ENCODE assay signal across 15 mouse cellular contexts in genomic region chr10:43549411-43549810, GRCm38 (mm10). TPM values are rescaled to one million over a fixed set of nuclear protein-coding genes. Genes with fewer than 3 reads are reported as not detected.
A peak's percentile ranks its signal among the peaks of the same experiment; 100 is the strongest.
DNase-seq lines count a peak whose midpoint lies in the region; ATAC-seq and TF ChIP-seq lines count a peak whose summit lies in the region.
"Had no signal": no experiment of that assay in that cellular context is flagged by ENCODE, and none has a peak within 500 bp of the region (broad histone marks: within the 10 kb centered on the region; RNA-seq: fewer than 3 reads in every experiment).

No protein-coding gene starts in this region.

- H3K4me1 ChIP-seq in kidney, postnatal 0 days (replicated peaks; ENCODE audit: insufficient read depth, low read length): no peaks in the 10 kb centered on the region
- H3K4me1 ChIP-seq in kidney, embryonic 15.5 days: peaks cover 9% of the 10 kb centered on the region
- no peaks in the 10 kb centered on the region for H3K4me1 ChIP-seq in stomach, postnatal 0 days (replicated peaks; ENCODE audit: control insufficient read depth, insufficient read depth)
- H3K4me1 ChIP-seq in intestine, embryonic 16.5 days (ENCODE audit: control insufficient read depth, insufficient read depth, low read length): no peaks in the 10 kb centered on the region
- H3K4me1 ChIP-seq: stomach, embryonic 15.5 days had no signal

- H3K9me3 ChIP-seq in kidney, postnatal 0 days (replicated peaks; ENCODE audit: low read length): no peaks in the 10 kb centered on the region
- H3K9me3 ChIP-seq in kidney, embryonic 15.5 days (replicated peaks): no peaks in the 10 kb centered on the region
- H3K9me3 ChIP-seq in stomach, postnatal 0 days (ENCODE audit: control insufficient read depth, low read length): no peaks in the 10 kb centered on the region
- H3K9me3 ChIP-seq in intestine, embryonic 16.5 days (ENCODE audit: control insufficient read depth, low read length): no peaks in the 10 kb centered on the region
- H3K9me3 ChIP-seq: midbrain, embryonic 12.5 days; stomach, embryonic 15.5 days had no signal

- TF ChIP-seq CTCF in kidney, postnatal 0 days (IDR thresholded peaks at IDR 0.05; ENCODE audit: low read depth): peak; percentile 50; the same call in 1 of the 2 replicates
- peak; percentile 16; the same call in 1 of the 2 replicates for TF ChIP-seq CTCF in brain, embryonic 14.5 days (IDR thresholded peaks at IDR 0.05; ENCODE audit: borderline replicate concordance, extremely low read depth, insufficient read depth, insufficient read length)
- TF ChIP-seq CTCF in stomach, postnatal 0 days (IDR thresholded peaks at IDR 0.05; ENCODE audit: low read depth): peak; percentile 61

- no peak for TF ChIP-seq EP300 in stomach, postnatal 0 days (optimal IDR thresholded peaks at IDR 0.05)

- H3K36me3 ChIP-seq in kidney, postnatal 0 days (ENCODE audit: insufficient read depth, low read length): no peaks in the 10 kb centered on the region
- H3K36me3 ChIP-seq in kidney, embryonic 15.5 days: no peaks in the 10 kb centered on the region
- no peaks in the 10 kb centered on the region for H3K36me3 ChIP-seq in stomach, postnatal 0 days (ENCODE audit: control insufficient read depth, insufficient read depth, low read length)
- no peaks in the 10 kb centered on the region for H3K36me3 ChIP-seq in intestine, embryonic 16.5 days (ENCODE audit: control insufficient read depth, insufficient read depth, low read length)
- H3K36me3 ChIP-seq: midbrain, embryonic 12.5 days; neural tube, embryonic 13.5 days; stomach, embryonic 15.5 days had no signal

- ATAC-seq in kidney, postnatal 0 days (replicated peaks; ENCODE audit: low FRiP score, low read depth): no peak
- no peak for ATAC-seq in kidney, embryonic 15.5 days (replicated peaks; ENCODE audit: low FRiP score)
- no peak for ATAC-seq in stomach, postnatal 0 days (ENCODE audit: low FRiP score, low TSS enrichment)
- no peak for ATAC-seq in intestine, embryonic 16.5 days
- ATAC-seq: hindbrain, embryonic 16.5 days had no signal

- WGBS in kidney, postnatal 0 days: 70% methylated on average over 5 of the region's 5 CpGs
- WGBS in kidney, embryonic 15.5 days: 58% methylated on average over 5 of the region's 5 CpGs
- WGBS in stomach, postnatal 0 days: 52% methylated on average over 5 of the region's 5 CpGs
- 57% methylated on average over 5 of the region's 5 CpGs for WGBS in intestine, embryonic 16.5 days

- no peak overlapping the region for H3K4me2 ChIP-seq in kidney, postnatal 0 days (ENCODE audit: low read length)
- no peak overlapping the region for H3K4me2 ChIP-seq in kidney, embryonic 15.5 days
- no peak overlapping the region for H3K4me2 ChIP-seq in stomach, postnatal 0 days (replicated peaks; ENCODE audit: low read depth)
- no peak overlapping the region for H3K4me2 ChIP-seq in intestine, embryonic 16.5 days (ENCODE audit: low read depth, low read length)
- H3K4me2 ChIP-seq: heart, embryonic 11.5 days; midbrain, embryonic 12.5 days; neural tube, embryonic 13.5 days; stomach, embryonic 15.5 days had no signal

- H3K27me3 ChIP-seq in kidney, postnatal 0 days (ENCODE audit: insufficient read depth, low read length): no peaks in the 10 kb centered on the region
- no peaks in the 10 kb centered on the region for H3K27me3 ChIP-seq in kidney, embryonic 15.5 days
- no peaks in the 10 kb centered on the region for H3K27me3 ChIP-seq in stomach, postnatal 0 days (ENCODE audit: control insufficient read depth, insufficient read depth, low read length)
- no peaks in the 10 kb centered on the region for H3K27me3 ChIP-seq in intestine, embryonic 16.5 days (replicated peaks; ENCODE audit: control insufficient read depth, insufficient read depth, low read length)
- H3K27me3 ChIP-seq: midbrain, embryonic 12.5 days; neural tube, embryonic 13.5 days; stomach, embryonic 15.5 days had no signal

- H3K27ac ChIP-seq in kidney, postnatal 0 days: no peak overlapping the region
- no peak overlapping the region for H3K27ac ChIP-seq in kidney, embryonic 15.5 days
- no peak overlapping the region for H3K27ac ChIP-seq in stomach, postnatal 0 days (replicated peaks)
- no peak overlapping the region for H3K27ac ChIP-seq in intestine, embryonic 16.5 days (ENCODE audit: low read length)
- H3K27ac ChIP-seq: midbrain, embryonic 12.5 days; neural tube, embryonic 13.5 days; stomach, embryonic 15.5 days had no signal

- no peak for DNase-seq in kidney, postnatal 0 days (ENCODE audit: low spot score)
- DNase-seq in thymus, postnatal 14 days: peak; percentile 13
- DNase-seq in thymus, postnatal 10 days (ENCODE audit: low spot score in 2 of 2): no peak
- no peak for DNase-seq in brain, embryonic 14.5 days (ENCODE audit: low read depth)
- DNase-seq in stomach, postnatal 0 days (ENCODE audit: low spot score): peak; percentile 45
- no peak for DNase-seq in heart, adult 11 months
- DNase-seq: adrenal gland, adult 8-10 months; cerebellum, adult 11 months had no signal

- no peak for TF ChIP-seq POLR2A in brain, embryonic 14.5 days (IDR thresholded peaks at IDR 0.05; ENCODE audit: borderline replicate concordance, extremely low read depth, insufficient read depth, insufficient read length, poor library complexity, severe bottlenecking)

- no peak overlapping the region for H3K9ac ChIP-seq in kidney, postnatal 0 days (ENCODE audit: low read depth, low read length)
- H3K9ac ChIP-seq in kidney, embryonic 15.5 days: no peak overlapping the region
- no peak overlapping the region for H3K9ac ChIP-seq in stomach, postnatal 0 days (ENCODE audit: low read length)
- no peak overlapping the region for H3K9ac ChIP-seq in intestine, embryonic 16.5 days (ENCODE audit: low read depth, low read length)
- H3K9ac ChIP-seq: midbrain, embryonic 12.5 days; neural tube, embryonic 13.5 days; stomach, embryonic 15.5 days had no signal

- no peak overlapping the region for H3K4me3 ChIP-seq in kidney, postnatal 0 days (replicated peaks; ENCODE audit: low read depth, low read length)
- H3K4me3 ChIP-seq in kidney, embryonic 15.5 days (replicated peaks): no peak overlapping the region
- no peak overlapping the region for H3K4me3 ChIP-seq in stomach, postnatal 0 days (ENCODE audit: low read depth, low read length)
- no peak overlapping the region for H3K4me3 ChIP-seq in intestine, embryonic 16.5 days (ENCODE audit: low read length)
- H3K4me3 ChIP-seq: midbrain, embryonic 12.5 days; neural tube, embryonic 13.5 days; stomach, embryonic 15.5 days had no signal

RNA-seq across cellular contexts. Expression of gene 1700021F05Rik, which starts 8.6 kb away (rescaled TPM):
- polyA plus RNA-seq in kidney, postnatal 0 days (2015; fragmentation: Nextera tagmentation; extraction: Ambion mirVana): 84.7 and 85.1 TPM in 2 replicates
- 74.3 and 77.4 TPM in 2 replicates for polyA plus RNA-seq in kidney, embryonic 15.5 days (2015; fragmentation: Nextera tagmentation; extraction: Ambion mirVana)
- polyA plus RNA-seq in brain, embryonic 14.5 days (2012; rRNA removed): 17.9 and 26.4 TPM in 2 replicates
- 47.0 and 48.9 TPM in 2 replicates for polyA plus RNA-seq in stomach, postnatal 0 days (2015; fragmentation: Nextera tagmentation; extraction: Ambion mirVana)
- polyA plus RNA-seq in intestine, embryonic 16.5 days (2015; fragmentation: Nextera tagmentation; extraction: Ambion mirVana): 69.6 and 78.8 TPM in 2 replicates

RNA-seq across cellular contexts. Expression of gene Gm9803, which starts 25.5 kb away (rescaled TPM):
- polyA plus RNA-seq in kidney, postnatal 0 days (2015; fragmentation: Nextera tagmentation; extraction: Ambion mirVana): 11.8 and 17.4 TPM in 2 replicates
- polyA plus RNA-seq in kidney, embryonic 15.5 days (2015; fragmentation: Nextera tagmentation; extraction: Ambion mirVana): 8.3 and 15.2 TPM in 2 replicates
- polyA plus RNA-seq in brain, embryonic 14.5 days (2012; rRNA removed): 15.0 and 45.2 TPM in 2 replicates
- polyA plus RNA-seq in stomach, postnatal 0 days (2015; fragmentation: Nextera tagmentation; extraction: Ambion mirVana): 14.3 and 14.8 TPM in 2 replicates
- polyA plus RNA-seq in intestine, embryonic 16.5 days (2015; fragmentation: Nextera tagmentation; extraction: Ambion mirVana): 3.8 and 12.6 TPM in 2 replicates

RNA-seq across cellular contexts. Expression of gene Cd24a, which starts 28.7 kb away (rescaled TPM):
- 486 and 489 TPM in 2 replicates for polyA plus RNA-seq in kidney, postnatal 0 days (2015; fragmentation: Nextera tagmentation; extraction: Ambion mirVana)
- polyA plus RNA-seq in kidney, embryonic 15.5 days (2015; fragmentation: Nextera tagmentation; extraction: Ambion mirVana): 425 and 436 TPM in 2 replicates
- 1,206 and 1,229 TPM in 2 replicates for polyA plus RNA-seq in brain, embryonic 14.5 days (2012; rRNA removed)
- polyA plus RNA-seq in stomach, postnatal 0 days (2015; fragmentation: Nextera tagmentation; extraction: Ambion mirVana): 397 and 409 TPM in 2 replicates
- polyA plus RNA-seq in intestine, embryonic 16.5 days (2015; fragmentation: Nextera tagmentation; extraction: Ambion mirVana): 138 and 165 TPM in 2 replicates

Comparison
In these comparisons a context has a peak if more than half of its experiments do, and no peak if none do; other contexts are left out.
1. DNase-seq: peak in thymus, postnatal 14 days (single experiment) and stomach, postnatal 0 days (single experiment); none in kidney, postnatal 0 days (single experiment), thymus, postnatal 10 days (0 of 2), brain, embryonic 14.5 days (single experiment) and heart, adult 11 months (single experiment).
2. Peak in every context shown above with its lines, with median percentiles within 50 percentile points of each other: CTCF ChIP-seq.